ENCODE assay signal across 16 mouse cellular contexts in the genomic region with DNA sequence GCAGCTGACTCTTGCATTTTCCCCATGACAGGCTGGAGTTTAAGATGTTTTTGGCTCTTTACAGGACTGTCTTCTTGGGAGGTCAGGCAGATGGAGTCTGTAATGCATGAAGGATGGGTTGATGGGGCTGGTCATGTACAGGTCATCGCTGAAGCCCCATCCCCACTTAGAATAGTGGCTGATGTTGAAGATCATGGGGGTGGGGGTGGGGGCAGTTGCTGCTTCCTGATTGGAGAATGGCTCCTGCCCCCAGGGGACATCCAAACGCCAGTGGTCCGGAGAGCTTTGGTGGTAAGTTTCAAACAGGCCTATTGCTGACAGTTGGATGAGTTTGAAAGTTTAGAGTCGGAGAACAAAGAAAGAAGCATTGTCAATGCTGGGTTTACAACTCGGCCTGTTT.
DNase-seq lines count a peak whose midpoint lies in the region; ATAC-seq and TF ChIP-seq lines count a peak whose summit lies in the region.
"Had no signal": no experiment of that assay in that cellular context is flagged by ENCODE, and none has a peak within 500 bp of the region (broad histone marks: within the 10 kb centered on the region; RNA-seq: fewer than 3 reads in every experiment).

No protein-coding gene starts in this region.

- peaks cover 23% of the 10 kb centered on the region for H3K4me1 ChIP-seq in kidney, embryonic 16.5 days (ENCODE audit: insufficient read depth, low read length)
- H3K4me1 ChIP-seq in lung, embryonic 14.5 days (ENCODE audit: insufficient read depth), result 0 out of 2 replicates have a peak, but pooled peaks cover 3% of the 10 kb centered on the region
- H3K4me1 ChIP-seq in lung, postnatal 0 days (ENCODE audit: insufficient read depth, low read depth, low read length), result peaks cover 9% of the 10 kb centered on the region; the same call in 1 of the 2 replicates
- H3K4me1 ChIP-seq in stomach, embryonic 15.5 days, result peaks cover 6% of the 10 kb centered on the region

- H3K4me3 ChIP-seq in kidney, embryonic 16.5 days (ENCODE audit: low read length), result no peak overlapping the region
- no peak overlapping the region for H3K4me3 ChIP-seq in lung, embryonic 14.5 days (ENCODE audit: low read depth, low read length)
- no peak overlapping the region for H3K4me3 ChIP-seq in lung, postnatal 0 days (ENCODE audit: low read depth, low read length)
- no peak overlapping the region for H3K4me3 ChIP-seq in stomach, embryonic 15.5 days (replicated peaks)
- H3K4me3 ChIP-seq: embryonic facial prominence, embryonic 10.5 days; forebrain, embryonic 13.5 days; gastrocnemius, adult 2 months; heart, embryonic 12.5 days; hindbrain, embryonic 10.5 days had no signal

- 34% methylated on average over 5 of the region's 5 CpGs for WGBS in kidney, embryonic 16.5 days
- WGBS in lung, embryonic 14.5 days, result 35% methylated on average over 5 of the region's 5 CpGs
- WGBS in lung, postnatal 0 days, result 45% methylated on average over 5 of the region's 5 CpGs
- WGBS in stomach, embryonic 15.5 days, result 40% methylated on average over 5 of the region's 5 CpGs

- peak overlapping the region; percentile 76; the same call in 1 of the 2 replicates for H3K27ac ChIP-seq in kidney, embryonic 16.5 days (ENCODE audit: low read length)
- no peak overlapping the region for H3K27ac ChIP-seq in lung, embryonic 14.5 days (ENCODE audit: low read depth)
- H3K27ac ChIP-seq in lung, postnatal 0 days (ENCODE audit: low read length), result no peak overlapping the region
- peak overlapping the region; percentile 58; the same call in 1 of the 2 replicates for H3K27ac ChIP-seq in stomach, embryonic 15.5 days
- H3K27ac ChIP-seq: embryonic facial prominence, embryonic 10.5 days; forebrain, embryonic 13.5 days; gastrocnemius, adult 2 months; hindbrain, embryonic 10.5 days had no signal

- ATAC-seq in kidney, embryonic 16.5 days (ENCODE audit: low FRiP score, low TSS enrichment), result peak; percentile 25; the same call in 1 of the 2 replicates
- no peak for ATAC-seq in lung, embryonic 14.5 days (ENCODE audit: insufficient read depth)
- no peak for ATAC-seq in lung, postnatal 0 days
- no peak for ATAC-seq in stomach, embryonic 15.5 days (ENCODE audit: insufficient read depth, low FRiP score, low read depth)
- ATAC-seq: forebrain, embryonic 13.5 days had no signal

- no peak for TF ChIP-seq EP300 in lung, postnatal 0 days (IDR thresholded peaks at IDR 0.05)

- H3K4me2 ChIP-seq in kidney, embryonic 16.5 days (replicated peaks; ENCODE audit: low read depth, low read length), result no peak overlapping the region
- H3K4me2 ChIP-seq in lung, embryonic 14.5 days, result no peak overlapping the region
- H3K4me2 ChIP-seq in lung, postnatal 0 days (replicated peaks; ENCODE audit: low read depth, low read length), result no peak overlapping the region
- H3K4me2 ChIP-seq in stomach, embryonic 15.5 days, result no peak overlapping the region
- H3K4me2 ChIP-seq: forebrain, embryonic 13.5 days; heart, embryonic 12.5 days had no signal

- peaks cover 8% of the 10 kb centered on the region for H3K27me3 ChIP-seq in kidney, embryonic 16.5 days (ENCODE audit: insufficient read depth, low read length)
- peaks cover 9% of the 10 kb centered on the region for H3K27me3 ChIP-seq in lung, embryonic 14.5 days (ENCODE audit: insufficient read depth, low read length)
- H3K27me3 ChIP-seq in lung, postnatal 0 days (replicated peaks; ENCODE audit: insufficient read depth, low read length), result no peaks in the 10 kb centered on the region
- H3K27me3 ChIP-seq in stomach, embryonic 15.5 days (replicated peaks), result peaks cover 8% of the 10 kb centered on the region

- TF ChIP-seq CTCF in lung, embryonic 14.5 days (IDR thresholded peaks at IDR 0.05; ENCODE audit: low read depth), result no peak
- TF ChIP-seq CTCF in lung, postnatal 0 days (IDR thresholded peaks at IDR 0.05), result no peak

- H3K9ac ChIP-seq in kidney, embryonic 16.5 days (replicated peaks; ENCODE audit: low read length), result no peak overlapping the region
- no peak overlapping the region for H3K9ac ChIP-seq in lung, embryonic 14.5 days
- no peak overlapping the region for H3K9ac ChIP-seq in lung, postnatal 0 days (replicated peaks; ENCODE audit: low read depth)
- H3K9ac ChIP-seq in stomach, embryonic 15.5 days, result no peak overlapping the region
- H3K9ac ChIP-seq: forebrain, embryonic 13.5 days; heart, embryonic 12.5 days had no signal

- no peaks in the 10 kb centered on the region for H3K36me3 ChIP-seq in kidney, embryonic 16.5 days (ENCODE audit: insufficient read depth, low read length)
- no peaks in the 10 kb centered on the region for H3K36me3 ChIP-seq in lung, embryonic 14.5 days (ENCODE audit: insufficient read depth)
- H3K36me3 ChIP-seq in lung, postnatal 0 days (ENCODE audit: insufficient read depth, low read length), result no peaks in the 10 kb centered on the region
- H3K36me3 ChIP-seq in stomach, embryonic 15.5 days, result no peaks in the 10 kb centered on the region
- H3K36me3 ChIP-seq: embryonic facial prominence, embryonic 10.5 days; heart, embryonic 12.5 days; hindbrain, embryonic 10.5 days had no signal

- H3K9me3 ChIP-seq in kidney, embryonic 16.5 days (ENCODE audit: low read length), result no peaks in the 10 kb centered on the region
- H3K9me3 ChIP-seq in lung, embryonic 14.5 days (ENCODE audit: low read depth, low read length), result no peaks in the 10 kb centered on the region
- no peaks in the 10 kb centered on the region for H3K9me3 ChIP-seq in lung, postnatal 0 days (ENCODE audit: low read length)
- no peaks in the 10 kb centered on the region for H3K9me3 ChIP-seq in stomach, embryonic 15.5 days
- H3K9me3 ChIP-seq: embryonic facial prominence, embryonic 10.5 days; forebrain, embryonic 13.5 days; heart, embryonic 12.5 days; hindbrain, embryonic 10.5 days had no signal

- no peak for DNase-seq in kidney, postnatal 14 days
- DNase-seq in lung, embryonic 14.5 days, result peak; percentile 43
- DNase-seq in lung, postnatal 0 days (ENCODE audit: low spot score), result no peak
- no peak for DNase-seq in adrenal gland, postnatal 36 days
- DNase-seq: adrenal gland, adult 2 months; adrenal gland, postnatal 25 days; cerebellum, adult 2 months; cerebellum, postnatal 10 days; gastrocnemius, adult 2 months; gastrocnemius, postnatal 25 days had no signal

Comparison
In these comparisons a context has a peak if more than half of its experiments do, and no peak if none do; other contexts are left out.
1. H3K27ac ChIP-seq: peak in kidney, embryonic 16.5 days (single experiment) and stomach, embryonic 15.5 days (single experiment); none in lung, embryonic 14.5 days (single experiment) and lung, postnatal 0 days (single experiment).